Mouse (Mus musculus) embryonic facial prominence, embryonic 11.5 days (tissue): ENCODE results near the gene Polg2. TPM values are rescaled to one million over a fixed set of nuclear protein-coding genes. Genes with fewer than 3 reads are reported as not detected.
"Not testable (repeated sequence)": the region's sequence is repeated elsewhere in the genome, so short reads cannot be mapped to it uniquely, and the experiment has no call there.

Source experiments
- ATAC-seq: fragments of 200-750 bp; cut with Nextera tagmentation; replicated peaks from 2 replicates; pipeline ENCODE4 v1.8.0; 2017; ENCODE audit warnings: low read depth; ENCODE audit not compliant: insufficient number of reproducible peaks, low FRiP score, low TSS enrichment
- DNase-seq: peaks from one replicate; pipeline ENCODE4 v3.0.0-alpha.2; 2015; ENCODE audit warnings: low spot score
- H3K27ac ChIP-seq: fragments of 300-500 bp; sonication (generic); replicated peaks from 2 replicates; pipeline ENCODE4 v1.5.1; 2014; ENCODE audit warnings: mild to moderate bottlenecking, low read depth, low read length, control low read depth
- H3K27me3 ChIP-seq: fragments of 300-500 bp; sonication (generic); 2 replicates; pipeline ENCODE4 v1.6.1; 2014; ENCODE audit warnings: mild to moderate bottlenecking, low read length, moderate library complexity, mixed read lengths; ENCODE audit not compliant: control insufficient read depth, insufficient read depth
- H3K36me3 ChIP-seq: fragments of 300-500 bp; sonication (generic); replicated peaks from 2 replicates; pipeline ENCODE4 v1.6.1; 2014; ENCODE audit warnings: low read depth, mild to moderate bottlenecking, low read length, moderate library complexity, mixed read lengths; ENCODE audit not compliant: control insufficient read depth, insufficient read depth
- H3K4me1 ChIP-seq: fragments of 300-500 bp; sonication (generic); 2 replicates; pipeline ENCODE4 v1.6.1; 2014; ENCODE audit warnings: low read length, mixed read lengths; ENCODE audit not compliant: control insufficient read depth, insufficient read depth
- H3K4me2 ChIP-seq: fragments of 300-500 bp; sonication (generic); 2 replicates; pipeline ENCODE4 v1.6.1; 2014; ENCODE audit warnings: low read depth, mild to moderate bottlenecking, control low read depth, low read length, moderate library complexity
- H3K4me3 ChIP-seq: fragments of 300-500 bp; sonication (generic); 2 replicates; pipeline ENCODE4 v1.5.1; 2014; ENCODE audit warnings: low read depth, low read length, control low read depth
- H3K9ac ChIP-seq: fragments of 300-500 bp; sonication (generic); replicated peaks from 2 replicates; pipeline ENCODE4 v1.6.1; 2014; ENCODE audit warnings: mild to moderate bottlenecking, control low read depth, low read length
- H3K9me3 ChIP-seq: fragments of 300-500 bp; sonication (generic); replicated peaks from 2 replicates; pipeline ENCODE4 v1.6.1; 2016; ENCODE audit warnings: mild to moderate bottlenecking, low read length, inconsistent platforms, mixed read lengths; ENCODE audit not compliant: control insufficient read depth
- WGBS: fragments of 180-500 bp; shearing (Covaris S2); extraction: QIAGEN DNeasy Blood & Tissue Kit; methylation state at CpG from one replicate; pipeline ENCODE4 v1.1.7; 2014; 5-methylcytosine and 5-hydroxymethylcytosine counted together
- polyA plus RNA-seq: library from polyadenylated mRNA; unstranded; fragments of >200 nt; fragmentation: Nextera tagmentation; extraction: Ambion mirVana; gene quantifications from 2 replicates; pipeline ENCODE4 v1.2.1, GENCODE M21; 2014

The Polg2 gene
- polyA plus RNA-seq, 1 experiment from 2014 or later = 7.3 TPM

DNA sequence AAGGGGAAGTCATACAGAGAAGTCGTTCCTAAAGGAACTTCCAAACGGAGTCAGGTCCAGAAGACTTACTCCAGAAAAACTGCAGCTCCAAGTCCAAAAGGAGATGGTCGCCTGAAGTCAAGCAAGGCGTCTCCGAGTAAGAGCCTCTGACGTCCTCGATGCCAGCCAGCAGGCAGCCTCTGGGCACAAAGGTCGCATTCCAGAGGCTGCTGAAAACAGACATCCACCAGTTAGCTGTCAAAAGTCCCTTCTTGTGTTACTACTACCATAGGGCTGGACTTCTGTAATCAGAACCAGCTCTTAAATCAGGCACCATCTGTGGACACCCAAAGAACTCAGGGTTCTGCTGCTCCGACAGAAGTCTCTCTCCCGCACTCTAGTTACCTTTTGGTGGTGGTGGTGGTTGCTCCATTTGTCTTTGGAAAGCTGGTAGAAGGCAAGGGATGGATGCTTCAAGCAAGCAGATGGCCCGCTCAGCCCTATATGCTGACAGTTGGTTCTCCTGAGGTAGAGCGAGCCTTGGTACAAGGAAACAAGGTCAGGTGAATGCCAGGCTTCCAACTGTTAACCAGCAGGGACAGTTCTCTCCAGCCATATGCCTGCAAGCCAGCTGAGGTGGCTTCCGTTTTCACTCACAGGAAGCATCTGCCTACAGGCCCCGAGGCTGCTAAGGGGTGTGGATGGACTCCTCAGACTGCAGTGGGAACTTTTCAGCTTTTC, 35.4 kb upstream of the Polg2 start:
- 57% methylated on average over 14 of the region's 14 CpGs for WGBS
- ATAC-seq = no peak

DNA sequence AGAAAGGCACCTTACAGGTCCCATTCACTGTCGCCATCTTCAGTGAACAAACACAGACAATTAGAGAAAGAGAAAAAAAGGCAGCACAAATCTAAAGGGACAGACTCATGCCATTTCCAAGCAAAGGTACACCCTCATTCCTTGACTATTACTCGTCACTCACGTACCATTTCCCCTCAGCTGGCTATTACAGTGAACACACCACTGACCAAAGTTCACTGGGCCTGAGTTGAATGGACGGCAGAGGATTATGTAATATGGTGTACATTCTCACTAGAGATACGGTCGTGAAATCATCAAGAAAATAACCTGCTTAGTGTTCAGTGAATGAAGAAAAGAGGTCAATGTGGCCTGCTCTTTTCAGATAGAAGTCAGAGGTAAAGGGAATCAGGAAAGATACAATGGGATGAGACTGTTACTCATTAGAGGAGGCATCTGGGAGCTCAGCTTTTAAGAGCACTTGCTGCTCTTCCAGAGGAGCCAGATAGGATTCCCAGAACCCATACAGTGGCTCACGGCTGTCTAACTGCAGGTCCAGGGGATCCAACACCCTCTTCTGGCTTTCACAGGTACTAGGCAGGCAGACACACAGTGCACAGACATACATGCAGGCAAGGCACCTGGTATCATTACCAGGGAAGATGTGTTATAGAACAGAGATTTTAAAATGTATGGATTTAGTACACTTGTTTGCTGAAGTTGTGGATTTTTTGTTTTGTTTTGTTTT, 33.2 kb upstream of the Polg2 start:
- 90% methylated on average over 7 of the region's 7 CpGs for WGBS
- ATAC-seq = no peak
- Histone ChIP-seq H3K4me3 (no peak overlapping the region), H3K9ac (no peak overlapping the region), H3K27ac (no peak overlapping the region), H3K36me3 (peaks cover 6% of the 10 kb centered on the region), H3K4me2 (no peak overlapping the region), H3K4me1 (0 out of 2 replicates have a peak, but pooled peaks cover 2% of the 10 kb centered on the region), H3K9me3 (no peaks in the 10 kb centered on the region), H3K27me3 (no peaks in the 10 kb centered on the region)
- DNase-seq = no peak

More for the DNA sequence above, 35.4 kb upstream of the Polg2 start:
- H3K9me3 ChIP-seq = no peaks in the 10 kb centered on the region
- H3K36me3 ChIP-seq = peaks cover 8% of the 10 kb centered on the region
- H3K4me1 ChIP-seq = 0 out of 2 replicates have a peak, but pooled peaks cover 2% of the 10 kb centered on the region
- DNase-seq = no peak
- H3K27ac ChIP-seq = no peak overlapping the region
- no peak overlapping the region for H3K4me3 ChIP-seq
- H3K4me2 ChIP-seq = no peak overlapping the region
- no peaks in the 10 kb centered on the region for H3K27me3 ChIP-seq
- no peak overlapping the region for H3K9ac ChIP-seq

DNA sequence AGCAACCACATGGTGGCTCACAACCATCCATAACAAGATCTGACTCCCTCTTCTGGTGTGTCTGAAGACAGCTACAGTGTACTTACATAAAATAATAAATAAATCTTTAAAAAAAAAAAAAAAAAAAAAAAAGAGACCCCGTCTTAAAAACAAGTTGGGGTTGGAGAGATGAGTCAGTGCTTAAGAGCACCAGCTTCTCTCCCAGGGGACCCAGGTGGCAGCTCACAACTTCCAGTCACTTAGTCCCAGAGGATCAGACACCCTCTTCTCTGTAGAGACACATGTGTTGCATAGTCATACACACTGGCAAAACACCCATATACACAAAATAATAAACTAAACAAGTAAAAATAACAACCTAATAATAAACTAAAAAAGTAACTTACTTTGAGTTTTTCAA, 28.1 kb upstream of the Polg2 start:
- not testable (repeated sequence) for H3K9me3 ChIP-seq, H3K4me1 ChIP-seq, H3K9ac ChIP-seq, H3K4me2 ChIP-seq, DNase-seq, H3K36me3 ChIP-seq, H3K27me3 ChIP-seq, H3K27ac ChIP-seq, H3K4me3 ChIP-seq, ATAC-seq
- 88% methylated on average over 1 of the region's 1 CpGs for WGBS

DNA sequence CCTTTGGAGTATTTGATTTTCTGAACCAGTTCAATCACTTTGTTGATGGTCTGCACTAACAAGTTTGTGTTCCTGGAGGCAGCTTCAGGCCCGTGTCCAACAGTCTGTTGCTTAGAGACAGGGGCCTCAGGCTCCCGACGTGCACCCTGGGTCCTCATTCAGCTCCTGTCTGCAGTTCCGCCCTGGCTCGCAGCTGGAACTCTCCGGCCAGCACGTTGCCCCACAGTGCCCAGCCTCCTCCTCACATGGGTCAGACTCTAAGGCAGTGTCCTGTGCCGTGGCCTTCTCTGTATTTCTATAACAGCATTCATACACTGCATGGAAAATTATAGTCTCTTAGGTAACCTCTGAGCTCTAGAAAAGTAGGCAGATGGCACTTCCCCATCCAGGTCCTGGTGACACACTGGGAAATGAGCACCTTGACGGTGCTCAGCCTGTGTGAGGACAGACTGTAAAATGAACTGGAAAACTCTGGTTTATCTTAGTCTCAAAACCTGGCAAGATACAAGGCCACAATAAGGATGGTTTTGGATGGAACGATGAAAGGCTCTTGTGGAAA, 22.8 kb upstream of the Polg2 start:
- Histone ChIP-seq H3K4me3 (no peak overlapping the region), H3K27ac (no peak overlapping the region), H3K9me3 (no peaks in the 10 kb centered on the region), H3K4me1 (no peaks in the 10 kb centered on the region), H3K27me3 (no peaks in the 10 kb centered on the region), H3K36me3 (peaks cover 12% of the 10 kb centered on the region), H3K9ac (no peak overlapping the region), H3K4me2 (no peak overlapping the region)
- 94% methylated on average over 10 of the region's 10 CpGs for WGBS
- no peak for DNase-seq
- no peak for ATAC-seq

DNA sequence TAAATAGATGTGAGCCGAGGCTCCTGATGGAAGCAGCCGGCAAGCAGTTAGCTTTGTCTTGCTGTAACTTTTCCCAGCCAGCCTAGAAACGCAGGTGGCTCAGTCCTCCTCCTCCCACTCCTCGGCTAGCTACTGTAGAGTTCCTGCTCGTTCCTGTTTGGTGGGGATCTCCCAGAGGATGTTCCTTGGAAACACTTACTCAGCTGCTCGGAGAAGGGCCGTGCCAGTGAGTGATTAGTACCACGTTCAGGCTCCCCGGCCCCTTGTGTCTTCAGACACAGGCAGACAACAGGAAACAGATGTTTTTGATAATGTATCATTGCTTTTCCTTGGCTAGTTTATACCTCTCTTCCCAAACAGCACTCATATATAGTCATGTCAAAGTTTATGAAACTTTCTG, 16.3 kb upstream of the Polg2 start:
- 36% methylated on average over 9 of the region's 9 CpGs for WGBS
- ATAC-seq = no peak
- no peak overlapping the region for H3K4me2 ChIP-seq
- peaks cover 8% of the 10 kb centered on the region for H3K36me3 ChIP-seq
- H3K27ac ChIP-seq = no peak overlapping the region
- no peak overlapping the region for H3K9ac ChIP-seq
- no peak overlapping the region for H3K4me3 ChIP-seq
- H3K9me3 ChIP-seq = no peaks in the 10 kb centered on the region
- H3K4me1 ChIP-seq = no peaks in the 10 kb centered on the region
- peak; percentile 51 for DNase-seq
- no peaks in the 10 kb centered on the region for H3K27me3 ChIP-seq

DNA sequence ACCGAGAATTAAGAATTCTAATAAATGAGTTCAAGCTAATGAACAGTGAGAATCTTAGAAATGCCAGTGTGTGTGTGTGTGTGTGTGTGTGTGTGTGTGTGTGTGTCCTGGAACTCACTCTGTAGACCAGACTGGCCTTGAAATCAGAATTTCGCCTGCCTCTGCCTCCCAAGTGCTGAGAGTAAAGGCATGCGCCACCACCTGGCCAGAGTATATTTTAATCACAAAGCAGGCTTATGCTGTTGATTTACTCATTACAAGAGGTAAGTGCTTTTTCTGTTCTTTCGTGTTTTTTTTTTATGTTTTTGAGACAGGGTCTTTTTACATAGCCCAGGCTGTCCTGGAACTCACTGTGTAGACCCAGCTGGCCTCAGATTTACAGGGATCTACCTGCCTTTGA, 14.5 kb upstream of the Polg2 start:
- no peak overlapping the region for H3K4me2 ChIP-seq
- no peak overlapping the region for H3K9ac ChIP-seq
- no peaks in the 10 kb centered on the region for H3K9me3 ChIP-seq
- DNase-seq (no peak), ATAC-seq (no peak)
- H3K4me3 ChIP-seq = no peak overlapping the region
- H3K36me3 ChIP-seq = peaks cover 6% of the 10 kb centered on the region
- no peaks in the 10 kb centered on the region for H3K4me1 ChIP-seq
- H3K27me3 ChIP-seq = no peaks in the 10 kb centered on the region
- H3K27ac ChIP-seq = no peak overlapping the region
- 77% methylated on average over 4 of the region's 4 CpGs for WGBS

DNA sequence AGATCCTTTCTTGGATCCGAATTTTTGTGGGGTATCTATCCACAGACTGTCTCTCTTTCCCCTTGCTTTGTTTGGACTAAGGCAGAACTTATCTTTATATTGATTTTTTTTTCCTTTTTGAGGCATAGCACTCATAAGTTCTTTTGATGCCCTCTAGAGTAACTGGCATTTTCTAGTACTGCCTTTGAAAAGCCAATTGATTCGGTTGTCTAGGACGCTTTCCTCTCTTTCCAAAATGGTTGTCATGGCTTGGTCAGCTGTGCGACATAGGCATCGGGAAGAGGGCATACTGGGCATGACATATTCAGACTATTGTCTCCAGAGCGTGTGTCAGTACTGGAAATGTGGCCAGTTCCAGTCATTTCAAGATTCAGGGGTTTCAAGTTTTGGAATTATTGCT, 10.3 kb upstream of the Polg2 start:
- Histone ChIP-seq H3K4me2 (peak overlapping the region; percentile 48), H3K4me1 (no peaks in the 10 kb centered on the region), H3K9ac (peak overlapping the region; percentile 99), H3K27ac (no peak overlapping the region), H3K27me3 (no peaks in the 10 kb centered on the region), H3K4me3 (peak overlapping the region; percentile 83), H3K36me3 (peaks cover 5% of the 10 kb centered on the region), H3K9me3 (no peaks in the 10 kb centered on the region)
- DNase-seq (peak; percentile 54), ATAC-seq (no peak)
- WGBS = 2% methylated on average over 6 of the region's 6 CpGs
